Mouse (Mus musculus): Measurements from ENCODE around the gene Bicc1.

GRCm38 (mm10) chr10:71153138-71153537, 6.4 kb downstream of the Bicc1 start:
- TF ChIP-seq EP300 (IDR thresholded peaks at IDR 0.05; ENCODE audit: insufficient read depth, low read depth, low read length) (no peak), CTCF (IDR thresholded peaks at IDR 0.05) (no peak)

Data from heart, adult 2 months (tissue).